14 mouse cellular contexts compared by ENCODE assay signal in genomic region chr1:132653841-132654457, GRCm38 (mm10).
DNase-seq lines count a peak whose midpoint lies in the region; ATAC-seq and TF ChIP-seq lines count a peak whose summit lies in the region.
"Had no signal": no experiment of that assay in that cellular context is flagged by ENCODE, and none has a peak within 500 bp of the region (broad histone marks: within the 10 kb centered on the region; RNA-seq: fewer than 3 reads in every experiment).

No protein-coding gene starts in this region.

- H3K4me3 ChIP-seq in hindbrain, embryonic 15.5 days, result no peak overlapping the region
- no peak overlapping the region for H3K4me3 ChIP-seq in hindbrain, embryonic 11.5 days (ENCODE audit: low read depth, low read length)
- H3K4me3 ChIP-seq in forebrain, embryonic 14.5 days (ENCODE audit: low read depth, low read length), result no peak overlapping the region
- H3K4me3 ChIP-seq in layer of hippocampus, adult 2 months, result no peak overlapping the region
- no peak overlapping the region for H3K4me3 ChIP-seq in olfactory bulb, adult 2 months (ENCODE audit: insufficient read depth, low read depth, low read length)
- H3K4me3 ChIP-seq in stomach, postnatal 0 days (ENCODE audit: low read depth, low read length), result no peak overlapping the region
- H3K4me3 ChIP-seq: embryonic facial prominence, embryonic 12.5 days; gastrocnemius, adult 2 months had no signal

- no peak overlapping the region for H3K4me2 ChIP-seq in hindbrain, embryonic 15.5 days
- no peak overlapping the region for H3K4me2 ChIP-seq in hindbrain, embryonic 11.5 days (replicated peaks; ENCODE audit: low read depth, low read length)
- peak overlapping the region; percentile 6; the same call in 1 of the 2 replicates for H3K4me2 ChIP-seq in forebrain, embryonic 14.5 days (ENCODE audit: low read length)
- H3K4me2 ChIP-seq in stomach, postnatal 0 days (replicated peaks; ENCODE audit: low read depth), result no peak overlapping the region
- H3K4me2 ChIP-seq: embryonic facial prominence, embryonic 12.5 days had no signal

- no peak for TF ChIP-seq CTCF in layer of hippocampus, adult 2 months (conservative IDR thresholded peaks at IDR 0.05)
- TF ChIP-seq CTCF in olfactory bulb, adult 2 months (IDR thresholded peaks at IDR 0.05; ENCODE audit: insufficient read depth, low read depth, low read length), result no peak
- TF ChIP-seq CTCF in stomach, postnatal 0 days (IDR thresholded peaks at IDR 0.05; ENCODE audit: low read depth), result no peak

- H3K9ac ChIP-seq in hindbrain, embryonic 15.5 days, result no peak overlapping the region
- no peak overlapping the region for H3K9ac ChIP-seq in hindbrain, embryonic 11.5 days (ENCODE audit: low read depth, low read length)
- H3K9ac ChIP-seq in forebrain, embryonic 14.5 days (ENCODE audit: low read length), result no peak overlapping the region
- H3K9ac ChIP-seq in stomach, postnatal 0 days (ENCODE audit: low read length), result no peak overlapping the region
- H3K9ac ChIP-seq: embryonic facial prominence, embryonic 12.5 days; liver, embryonic 14.5 days had no signal

- TF ChIP-seq EP300 in stomach, postnatal 0 days (optimal IDR thresholded peaks at IDR 0.05), result no peak

- no peaks in the 10 kb centered on the region for H3K36me3 ChIP-seq in hindbrain, embryonic 15.5 days
- no peaks in the 10 kb centered on the region for H3K36me3 ChIP-seq in hindbrain, embryonic 11.5 days (ENCODE audit: control insufficient read depth, insufficient read depth, low read length)
- no peaks in the 10 kb centered on the region; the same call in 1 of the 2 replicates for H3K36me3 ChIP-seq in forebrain, embryonic 14.5 days (ENCODE audit: control insufficient read depth, insufficient read depth, low read length)
- H3K36me3 ChIP-seq in stomach, postnatal 0 days (ENCODE audit: control insufficient read depth, insufficient read depth, low read length), result no peaks in the 10 kb centered on the region
- H3K36me3 ChIP-seq: embryonic facial prominence, embryonic 12.5 days had no signal

- no peaks in the 10 kb centered on the region for H3K9me3 ChIP-seq in hindbrain, embryonic 15.5 days
- H3K9me3 ChIP-seq in hindbrain, embryonic 11.5 days (ENCODE audit: control insufficient read depth, low read length), result no peaks in the 10 kb centered on the region
- no peaks in the 10 kb centered on the region for H3K9me3 ChIP-seq in forebrain, embryonic 14.5 days (replicated peaks; ENCODE audit: control insufficient read depth, low read length)
- H3K9me3 ChIP-seq in stomach, postnatal 0 days (ENCODE audit: control insufficient read depth, low read length), result no peaks in the 10 kb centered on the region
- H3K9me3 ChIP-seq: embryonic facial prominence, embryonic 12.5 days had no signal

- no peak for DNase-seq in hindbrain, embryonic 11.5 days (ENCODE audit: low spot score)
- peak; percentile 88 for DNase-seq in forebrain, embryonic 14.5 days (ENCODE audit: low spot score)
- DNase-seq in layer of hippocampus, adult 2 months (ENCODE audit: low spot score in 2 of 2), result peak; percentile 42 to 55
- DNase-seq in stomach, postnatal 0 days (ENCODE audit: low spot score), result no peak
- DNase-seq in gastrocnemius, postnatal 36 days, result no peak
- DNase-seq: adrenal gland, postnatal 10 days; cerebellum, adult 9-11 months; gastrocnemius, adult 2 months; kidney, adult 18-20 months had no signal

- TF ChIP-seq POLR2A in olfactory bulb, adult 2 months (IDR thresholded peaks at IDR 0.05; ENCODE audit: insufficient read depth, low read depth, low read length), result no peak

- H3K27ac ChIP-seq in hindbrain, embryonic 15.5 days (replicated peaks), result peak overlapping the region; percentile 68
- no peak overlapping the region for H3K27ac ChIP-seq in hindbrain, embryonic 11.5 days (ENCODE audit: low read depth, low read length)
- peak overlapping the region; percentile 74 for H3K27ac ChIP-seq in forebrain, embryonic 14.5 days (ENCODE audit: low read depth, low read length)
- H3K27ac ChIP-seq in layer of hippocampus, adult 2 months, result peak overlapping the region; percentile 36; the same call in 1 of the 2 replicates
- H3K27ac ChIP-seq in olfactory bulb, adult 2 months (ENCODE audit: insufficient read depth, low read depth, low read length), result peak overlapping the region; percentile 47
- H3K27ac ChIP-seq in stomach, postnatal 0 days (replicated peaks), result no peak overlapping the region
- H3K27ac ChIP-seq: embryonic facial prominence, embryonic 12.5 days; gastrocnemius, adult 2 months; liver, embryonic 14.5 days had no signal

- no peak for ATAC-seq in hindbrain, embryonic 15.5 days (ENCODE audit: low FRiP score, low read depth)
- no peak for ATAC-seq in hindbrain, embryonic 11.5 days (ENCODE audit: low FRiP score)
- ATAC-seq in forebrain, embryonic 14.5 days, result peak; percentile 67
- ATAC-seq in stomach, postnatal 0 days (ENCODE audit: low FRiP score, low TSS enrichment), result no peak
- ATAC-seq: Patski had no signal

- H3K27me3 ChIP-seq in hindbrain, embryonic 15.5 days, result no peaks in the 10 kb centered on the region
- no peaks in the 10 kb centered on the region for H3K27me3 ChIP-seq in hindbrain, embryonic 11.5 days (ENCODE audit: control insufficient read depth, insufficient read depth, low read length)
- no peaks in the 10 kb centered on the region for H3K27me3 ChIP-seq in forebrain, embryonic 14.5 days (replicated peaks; ENCODE audit: control insufficient read depth, insufficient read depth, low read length)
- H3K27me3 ChIP-seq in stomach, postnatal 0 days (ENCODE audit: control insufficient read depth, insufficient read depth, low read length), result no peaks in the 10 kb centered on the region
- H3K27me3 ChIP-seq: embryonic facial prominence, embryonic 12.5 days; Patski had no signal

- peaks cover 51% of the 10 kb centered on the region for H3K4me1 ChIP-seq in hindbrain, embryonic 15.5 days (replicated peaks)
- peaks cover 5% of the 10 kb centered on the region for H3K4me1 ChIP-seq in hindbrain, embryonic 11.5 days (replicated peaks; ENCODE audit: control insufficient read depth, insufficient read depth, low read length)
- peaks cover 31% of the 10 kb centered on the region for H3K4me1 ChIP-seq in forebrain, embryonic 14.5 days (ENCODE audit: control insufficient read depth, insufficient read depth, low read length)
- H3K4me1 ChIP-seq in olfactory bulb, adult 2 months (ENCODE audit: control insufficient read depth, insufficient read depth, low read length), result peaks cover 67% of the 10 kb centered on the region
- no peaks in the 10 kb centered on the region for H3K4me1 ChIP-seq in stomach, postnatal 0 days (replicated peaks; ENCODE audit: control insufficient read depth, insufficient read depth)
- H3K4me1 ChIP-seq: embryonic facial prominence, embryonic 12.5 days had no signal

- intact Hi-C loops in gastrocnemius, postnatal 36 days (cut with DNase I), result no loop called here

- 47% methylated on average over 12 of the region's 12 CpGs for WGBS in hindbrain, embryonic 15.5 days
- WGBS in hindbrain, embryonic 11.5 days, result 80% methylated on average over 12 of the region's 12 CpGs
- 40% methylated on average over 12 of the region's 12 CpGs for WGBS in forebrain, embryonic 14.5 days
- WGBS in olfactory bulb, adult 2 months, result 18% methylated on average over 12 of the region's 12 CpGs
- 64% methylated on average over 12 of the region's 12 CpGs for WGBS in stomach, postnatal 0 days

Comparison
In these comparisons a context has a peak if more than half of its experiments do, and no peak if none do; other contexts are left out.
1. H3K27ac ChIP-seq: peak in hindbrain, embryonic 15.5 days (single experiment), forebrain, embryonic 14.5 days (single experiment), layer of hippocampus, adult 2 months (single experiment) and olfactory bulb, adult 2 months (single experiment); none in hindbrain, embryonic 11.5 days (single experiment) and stomach, postnatal 0 days (single experiment).
2. DNase-seq: peak in forebrain, embryonic 14.5 days (single experiment) and layer of hippocampus, adult 2 months (2 of 2); none in hindbrain, embryonic 11.5 days (single experiment), stomach, postnatal 0 days (single experiment) and gastrocnemius, postnatal 36 days (0 of 2).